Mouse (Mus musculus): ENCODE measurements around the gene Tmem54. TPM values are rescaled to one million over a fixed set of nuclear protein-coding genes. Genes with fewer than 3 reads are reported as not detected.

Tmem54 gene
- total and polyA plus RNA-seq, 2 experiments from 2014 or later, result 0.19 TPM; not detected in 1

DNA sequence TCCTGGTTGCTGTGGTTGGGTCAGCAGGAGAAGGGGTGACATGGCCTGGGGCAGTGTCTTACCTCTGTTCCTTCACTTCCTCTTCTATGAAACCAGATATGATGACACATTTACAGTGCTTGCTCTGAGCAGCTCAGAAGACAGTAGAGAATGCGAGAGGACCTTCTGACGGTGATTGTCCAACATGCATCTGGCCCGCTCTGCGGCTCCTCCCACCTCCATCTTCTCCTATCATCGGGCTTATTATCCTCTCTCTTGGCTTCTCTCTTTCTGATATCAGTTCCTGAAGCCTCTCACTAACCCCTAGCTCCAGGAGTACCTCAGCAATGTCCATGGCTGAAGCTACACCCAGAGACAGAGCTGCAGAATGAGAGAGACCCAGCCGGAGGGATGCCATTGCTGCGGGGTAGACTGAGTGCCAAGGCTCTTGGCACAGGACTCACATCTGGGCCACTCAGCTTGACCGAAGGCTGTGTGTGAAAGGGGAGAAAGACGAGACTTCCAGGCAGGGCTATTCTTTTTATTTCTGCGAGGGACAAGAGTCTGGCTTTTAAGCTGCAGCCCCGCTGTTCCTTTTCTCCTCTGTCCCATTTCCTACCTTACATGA, 37.2 kb downstream of the Tmem54 start:
- WGBS, result 59% methylated on average over 11 of the region's 11 CpGs
- TF ChIP-seq CTCF (IDR thresholded peaks at IDR 0.05; ENCODE audit: low read depth), result no peak
- no peaks in the 10 kb centered on the region for H3K36me3 ChIP-seq (ENCODE audit: insufficient read depth, low read length)
- H3K4me1 ChIP-seq (ENCODE audit: insufficient read depth, low read length), result peaks cover 38% of the 10 kb centered on the region
- ATAC-seq (no peak), DNase-seq (ENCODE audit: low spot score) (no peak)
- no peaks in the 10 kb centered on the region for H3K9me3 ChIP-seq (ENCODE audit: low read length)
- H3K27ac ChIP-seq, result peak overlapping the region; percentile 82; the same call in 1 of the 2 replicates
- no peaks in the 10 kb centered on the region for H3K27me3 ChIP-seq (ENCODE audit: insufficient read depth, low read length)
- no peak overlapping the region for H3K4me3 ChIP-seq (ENCODE audit: low read length)
- H3K4me2 ChIP-seq (ENCODE audit: low read depth, low read length), result no peak overlapping the region
- H3K9ac ChIP-seq (replicated peaks; ENCODE audit: low read length), result no peak overlapping the region

GRCm38 (mm10) chr4:129143509-129143908, 38.2 kb downstream of the Tmem54 start:
- H3K36me3 ChIP-seq (ENCODE audit: insufficient read depth, low read length), result no peaks in the 10 kb centered on the region
- peaks cover 38% of the 10 kb centered on the region for H3K4me1 ChIP-seq (ENCODE audit: insufficient read depth, low read length)
- no peaks in the 10 kb centered on the region for H3K27me3 ChIP-seq (ENCODE audit: insufficient read depth, low read length)
- H3K4me2 ChIP-seq (ENCODE audit: low read depth, low read length), result no peak overlapping the region
- DNase-seq (ENCODE audit: low spot score), result no peak
- ATAC-seq, result no peak
- no peaks in the 10 kb centered on the region for H3K9me3 ChIP-seq (ENCODE audit: low read length)
- no peak for TF ChIP-seq CTCF (IDR thresholded peaks at IDR 0.05; ENCODE audit: low read depth)
- no peak overlapping the region for H3K4me3 ChIP-seq (ENCODE audit: low read length)
- peak overlapping the region; percentile 82; the same call in 1 of the 2 replicates for H3K27ac ChIP-seq
- 74% methylated on average over 5 of the region's 5 CpGs for WGBS
- no peak overlapping the region for H3K9ac ChIP-seq (replicated peaks; ENCODE audit: low read length)

GRCm38 (mm10) chr4:129144401-129145367, 39.3 kb downstream of the Tmem54 start:
- Histone ChIP-seq H3K4me3 (ENCODE audit: low read length) (no peak overlapping the region), H3K4me2 (ENCODE audit: low read depth, low read length) (peak overlapping the region; percentile 9), H3K9ac (replicated peaks; ENCODE audit: low read length) (no peak overlapping the region), H3K27me3 (ENCODE audit: insufficient read depth, low read length) (no peaks in the 10 kb centered on the region), H3K4me1 (ENCODE audit: insufficient read depth, low read length) (peaks cover 38% of the 10 kb centered on the region), H3K9me3 (ENCODE audit: low read length) (no peaks in the 10 kb centered on the region), H3K36me3 (ENCODE audit: insufficient read depth, low read length) (peaks cover 2% of the 10 kb centered on the region; the same call in 1 of the 2 replicates), H3K27ac (peak overlapping the region; percentile 82)
- 28% methylated on average over 16 of the region's 16 CpGs for WGBS
- ATAC-seq, result peak; percentile 75
- TF ChIP-seq CTCF (IDR thresholded peaks at IDR 0.05; ENCODE audit: low read depth), result no peak
- peak; percentile 83 for DNase-seq (ENCODE audit: low spot score)

GRCm38 (mm10) chr4:129145411-129145810, 40.1 kb downstream of the Tmem54 start:
- no peak for ATAC-seq
- no peaks in the 10 kb centered on the region for H3K27me3 ChIP-seq (ENCODE audit: insufficient read depth, low read length)
- no peak overlapping the region for H3K4me3 ChIP-seq (ENCODE audit: low read length)
- peak overlapping the region; percentile 82 for H3K27ac ChIP-seq
- peak overlapping the region; percentile 9 for H3K4me2 ChIP-seq (ENCODE audit: low read depth, low read length)
- no peak overlapping the region for H3K9ac ChIP-seq (replicated peaks; ENCODE audit: low read length)
- TF ChIP-seq CTCF (IDR thresholded peaks at IDR 0.05; ENCODE audit: low read depth), result no peak
- no peak for DNase-seq (ENCODE audit: low spot score)
- peaks cover 33% of the 10 kb centered on the region for H3K4me1 ChIP-seq (ENCODE audit: insufficient read depth, low read length)
- H3K9me3 ChIP-seq (ENCODE audit: low read length), result no peaks in the 10 kb centered on the region
- H3K36me3 ChIP-seq (ENCODE audit: insufficient read depth, low read length), result peaks cover 6% of the 10 kb centered on the region; the same call in 1 of the 2 replicates
- WGBS, result 69% methylated on average over 4 of the region's 4 CpGs

GRCm38 (mm10) chr4:129145943-129146342, 40.6 kb downstream of the Tmem54 start:
- Histone ChIP-seq H3K27ac (peak overlapping the region; percentile 82; the same call in 1 of the 2 replicates), H3K4me1 (ENCODE audit: insufficient read depth, low read length) (peaks cover 33% of the 10 kb centered on the region), H3K4me2 (ENCODE audit: low read depth, low read length) (no peak overlapping the region), H3K27me3 (ENCODE audit: insufficient read depth, low read length) (no peaks in the 10 kb centered on the region), H3K36me3 (ENCODE audit: insufficient read depth, low read length) (peaks cover 8% of the 10 kb centered on the region; the same call in 1 of the 2 replicates), H3K9me3 (ENCODE audit: low read length) (no peaks in the 10 kb centered on the region), H3K4me3 (ENCODE audit: low read length) (no peak overlapping the region), H3K9ac (replicated peaks; ENCODE audit: low read length) (no peak overlapping the region)
- DNase-seq (ENCODE audit: low spot score) (no peak), ATAC-seq (no peak)
- no peak for TF ChIP-seq CTCF (IDR thresholded peaks at IDR 0.05; ENCODE audit: low read depth)
- 63% methylated on average over 4 of the region's 4 CpGs for WGBS

DNA sequence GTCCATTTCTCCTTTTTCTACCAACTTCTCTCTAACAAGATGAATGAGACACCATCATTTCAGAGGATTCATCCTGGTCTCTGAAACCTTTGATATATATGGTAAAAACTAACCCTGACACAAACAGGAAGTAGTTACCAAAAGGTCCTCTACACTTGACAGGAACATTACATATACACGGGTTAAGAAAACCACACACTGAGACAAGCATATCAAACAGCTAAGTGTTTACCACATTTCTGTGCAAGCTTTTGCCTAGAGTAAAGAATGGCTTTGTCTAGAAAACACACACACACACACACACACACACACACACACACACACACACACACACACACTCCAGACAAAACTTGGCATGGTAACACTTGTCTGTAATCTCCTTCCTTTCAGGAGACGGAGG, 41.0 kb downstream of the Tmem54 start:
- H3K4me2 ChIP-seq (ENCODE audit: low read depth, low read length), result no peak overlapping the region
- DNase-seq (ENCODE audit: low spot score), result no peak
- no peak overlapping the region for H3K4me3 ChIP-seq (ENCODE audit: low read length)
- TF ChIP-seq CTCF (IDR thresholded peaks at IDR 0.05; ENCODE audit: low read depth), result no peak
- H3K36me3 ChIP-seq (ENCODE audit: insufficient read depth, low read length), result peaks cover 9% of the 10 kb centered on the region; the same call in 1 of the 2 replicates
- peak overlapping the region; percentile 82; the same call in 1 of the 2 replicates for H3K27ac ChIP-seq
- H3K27me3 ChIP-seq (ENCODE audit: insufficient read depth, low read length), result no peaks in the 10 kb centered on the region
- H3K9me3 ChIP-seq (ENCODE audit: low read length), result no peaks in the 10 kb centered on the region
- 45% methylated on average over 2 of the region's 2 CpGs for WGBS
- no peak overlapping the region for H3K9ac ChIP-seq (replicated peaks; ENCODE audit: low read length)
- H3K4me1 ChIP-seq (ENCODE audit: insufficient read depth, low read length), result peaks cover 31% of the 10 kb centered on the region
- no peak for ATAC-seq
